Mouse (Mus musculus) lung, embryonic 14.5 days (tissue): ENCODE measurements at regions not wholly inside any gene's neighbourhood (a gene's known extent, or its start where the extent isn't known, plus 50 kb on each side); places are given as distances from the start of the nearest gene placed in this dataset.

ENCODE experiments used
- ATAC-seq: fragments of 200-750 bp; cut with Nextera tagmentation; 2 replicates; pipeline ENCODE4 v1.8.0; 2017; ENCODE audit warnings: mild to moderate bottlenecking, moderate TSS enrichment, moderate library complexity; ENCODE audit not compliant: insufficient read depth
- DNase-seq: peaks from one replicate; pipeline ENCODE4 v3.0.0-alpha.2; 2015
- H3K27ac ChIP-seq: fragments of 300-500 bp; sonication (generic); 2 replicates; pipeline ENCODE4 v1.5.1; 2014; ENCODE audit warnings: low read depth, mild to moderate bottlenecking, moderate library complexity
- H3K27me3 ChIP-seq: fragments of 300-500 bp; sonication (generic); 2 replicates; pipeline ENCODE4 v1.6.1; 2014; ENCODE audit warnings: low read length, control low read depth; ENCODE audit not compliant: insufficient read depth
- H3K36me3 ChIP-seq: fragments of 300-500 bp; sonication (generic); 2 replicates; pipeline ENCODE4 v1.6.1; 2014; ENCODE audit warnings: control low read depth; ENCODE audit not compliant: insufficient read depth
- H3K4me1 ChIP-seq: fragments of 300-500 bp; sonication (generic); 2 replicates; pipeline ENCODE4 v1.6.1; 2014; ENCODE audit warnings: antibody characterized with exemption, control low read depth; ENCODE audit not compliant: insufficient read depth
- H3K4me2 ChIP-seq: fragments of 300-500 bp; sonication (generic); 2 replicates; pipeline ENCODE4 v1.6.1; 2014; ENCODE audit warnings: mild to moderate bottlenecking
- H3K4me3 ChIP-seq: fragments of 300-500 bp; sonication (generic); 2 replicates; pipeline ENCODE4 v1.5.1; 2014; ENCODE audit warnings: low read depth, low read length
- H3K9ac ChIP-seq: fragments of 300-500 bp; sonication (generic); 2 replicates; pipeline ENCODE4 v1.6.1; 2014
- H3K9me3 ChIP-seq: fragments of 300-500 bp; sonication (generic); 2 replicates; pipeline ENCODE4 v1.6.1; 2016; ENCODE audit warnings: low read depth, low read length, control low read depth
- CTCF ChIP-seq: IDR thresholded peaks from 2 replicates; pipeline ENCODE4 v1.5.1; 2016; ENCODE audit warnings: antibody characterized with exemption, low read depth
- WGBS: fragments of 180-500 bp; shearing (Covaris S2); extraction: QIAGEN DNeasy Blood & Tissue Kit; methylation state at CpG from one replicate; pipeline ENCODE4 v1.1.7; 2014; 5-methylcytosine and 5-hydroxymethylcytosine counted together

GRCm38 (mm10) chr6:88989617-88990299 is 87.7 kb downstream of the Tpra1 start:
- Histone ChIP-seq H3K9ac (no peak overlapping the region), H3K9me3 (no peaks in the 10 kb centered on the region), H3K4me2 (no peak overlapping the region), H3K4me3 (no peak overlapping the region), H3K27me3 (no peaks in the 10 kb centered on the region), H3K4me1 (no peaks in the 10 kb centered on the region), H3K36me3 (no peaks in the 10 kb centered on the region), H3K27ac (no peak overlapping the region)
- whole genome bisulfite sequencing = 48% methylated on average over 6 of the region's 6 CpGs
- DNase-seq = no peak
- ATAC-seq = no peak
- TF ChIP-seq CTCF = no peak

GRCm38 (mm10) chr6:88990300-88990685 is 88.2 kb downstream of the Tpra1 start:
- H3K4me2 ChIP-seq = no peak overlapping the region
- H3K9me3 ChIP-seq = no peaks in the 10 kb centered on the region
- H3K36me3 ChIP-seq = no peaks in the 10 kb centered on the region
- H3K27me3 ChIP-seq = no peaks in the 10 kb centered on the region
- WGBS = 16% methylated on average over 1 of the region's 1 CpGs
- peak; percentile 73; the same call in 1 of the 2 replicates for ATAC-seq
- DNase-seq = peak; percentile 55
- H3K4me1 ChIP-seq = no peaks in the 10 kb centered on the region
- H3K27ac ChIP-seq = no peak overlapping the region
- TF ChIP-seq CTCF = no peak
- no peak overlapping the region for H3K9ac ChIP-seq
- no peak overlapping the region for H3K4me3 ChIP-seq

- H3K4me3 ChIP-seq = no peak overlapping the region
- DNase-seq = no peak
- H3K27me3 ChIP-seq = no peaks in the 10 kb centered on the region
- no peak overlapping the region for H3K9ac ChIP-seq
- H3K4me1 ChIP-seq = no peaks in the 10 kb centered on the region
- H3K9me3 ChIP-seq = no peaks in the 10 kb centered on the region
- no peak for TF ChIP-seq CTCF
- H3K4me2 ChIP-seq = no peak overlapping the region
- no peaks in the 10 kb centered on the region for H3K36me3 ChIP-seq
- ATAC-seq = no peak
- no peak overlapping the region for H3K27ac ChIP-seq
- 80% methylated on average over 3 of the region's 3 CpGs for WGBS
Measured at GRCm38 (mm10) chr6:88995077-88995476, 93.0 kb downstream of the Tpra1 start.

GRCm38 (mm10) chr6:88998927-88999722 is 97.1 kb downstream of the Tpra1 start:
- WGBS = 76% methylated on average over 3 of the region's 3 CpGs
- Histone ChIP-seq H3K27ac (no peak overlapping the region), H3K36me3 (no peaks in the 10 kb centered on the region), H3K4me3 (no peak overlapping the region), H3K4me2 (no peak overlapping the region), H3K9ac (no peak overlapping the region), H3K9me3 (no peaks in the 10 kb centered on the region), H3K27me3 (no peaks in the 10 kb centered on the region), H3K4me1 (peaks cover 7% of the 10 kb centered on the region; the same call in 1 of the 2 replicates)
- DNase-seq = no peak
- ATAC-seq = no peak
- TF ChIP-seq CTCF = no peak

GRCm38 (mm10) chr6:89000359-89000758 is 98.3 kb downstream of the Tpra1 start:
- TF ChIP-seq CTCF = no peak
- Histone ChIP-seq H3K4me3 (no peak overlapping the region), H3K27me3 (no peaks in the 10 kb centered on the region), H3K4me1 (peaks cover 7% of the 10 kb centered on the region; the same call in 1 of the 2 replicates), H3K9ac (no peak overlapping the region), H3K9me3 (no peaks in the 10 kb centered on the region), H3K27ac (no peak overlapping the region), H3K4me2 (peak overlapping the region; percentile 39), H3K36me3 (no peaks in the 10 kb centered on the region)
- 19% methylated on average over 14 of the region's 14 CpGs for WGBS
- peak; percentile 23 for DNase-seq
- ATAC-seq = no peak

- no peak overlapping the region for H3K4me2 ChIP-seq
Measured at GRCm38 (mm10) chr6:89003197-89003923, 101.3 kb downstream of the Tpra1 start.

GRCm38 (mm10) chr6:89005094-89005493 is 103.0 kb downstream of the Tpra1 start:
- no peak for TF ChIP-seq CTCF

More at GRCm38 (mm10) chr6:89003197-89003923, 101.3 kb downstream of the Tpra1 start:
- H3K9me3 ChIP-seq = no peaks in the 10 kb centered on the region
- H3K4me1 ChIP-seq = peaks cover 14% of the 10 kb centered on the region
- H3K27me3 ChIP-seq = no peaks in the 10 kb centered on the region
- DNase-seq = peak; percentile 90
- H3K4me3 ChIP-seq = no peak overlapping the region
- peak; percentile 86 for ATAC-seq
- TF ChIP-seq CTCF = no peak
- peak overlapping the region; percentile 62 for H3K27ac ChIP-seq
- 22% methylated on average over 6 of the region's 6 CpGs for WGBS
- H3K9ac ChIP-seq = no peak overlapping the region
- no peaks in the 10 kb centered on the region for H3K36me3 ChIP-seq

More at GRCm38 (mm10) chr6:89005094-89005493, 103.0 kb downstream of the Tpra1 start:
- Histone ChIP-seq H3K9ac (no peak overlapping the region), H3K9me3 (no peaks in the 10 kb centered on the region), H3K27me3 (no peaks in the 10 kb centered on the region), H3K4me3 (no peak overlapping the region), H3K36me3 (no peaks in the 10 kb centered on the region), H3K4me1 (peaks cover 22% of the 10 kb centered on the region), H3K4me2 (no peak overlapping the region), H3K27ac (no peak overlapping the region)
- ATAC-seq (no peak), DNase-seq (no peak)
- 44% methylated on average over 4 of the region's 4 CpGs for whole genome bisulfite sequencing
